Mouse (Mus musculus): ENCODE measurements at regions not wholly inside any gene's neighbourhood (a gene's known extent, or its start where the extent isn't known, plus 50 kb on each side); places are given as distances from the start of the nearest gene placed in this dataset.

GRCm38 (mm10) chr3:15118634-15119356, 213.3 kb downstream of the Gm9733 start:
- H3K27ac ChIP-seq (ENCODE audit: low read depth, low read length), result no peak overlapping the region
- H3K36me3 ChIP-seq (ENCODE audit: control insufficient read depth, insufficient read depth, low read length), result no peaks in the 10 kb centered on the region
- no peaks in the 10 kb centered on the region for H3K4me1 ChIP-seq (ENCODE audit: control insufficient read depth, insufficient read depth, low read length)
- no peak overlapping the region for H3K9ac ChIP-seq (replicated peaks; ENCODE audit: low read depth, low read length)
- no peaks in the 10 kb centered on the region for H3K9me3 ChIP-seq (ENCODE audit: control insufficient read depth, low read length)
- 33% methylated on average over 3 of the region's 3 CpGs for WGBS
- ATAC-seq (ENCODE audit: low read depth), result no peak
- no peak overlapping the region for H3K4me3 ChIP-seq (ENCODE audit: low read depth, low read length)
- H3K4me2 ChIP-seq (ENCODE audit: low read depth, low read length), result no peak overlapping the region
- no peaks in the 10 kb centered on the region for H3K27me3 ChIP-seq (ENCODE audit: control insufficient read depth, insufficient read depth, low read length)

GRCm38 (mm10) chr3:15126736-15127135, 205.4 kb downstream of the Gm9733 start:
- H3K9me3 ChIP-seq (ENCODE audit: control insufficient read depth, low read length), result no peaks in the 10 kb centered on the region
- no peak for ATAC-seq (ENCODE audit: low read depth)
- H3K4me2 ChIP-seq (ENCODE audit: low read depth, low read length), result no peak overlapping the region
- H3K27ac ChIP-seq (ENCODE audit: low read depth, low read length), result no peak overlapping the region
- no peaks in the 10 kb centered on the region for H3K4me1 ChIP-seq (ENCODE audit: control insufficient read depth, insufficient read depth, low read length)
- H3K36me3 ChIP-seq (ENCODE audit: control insufficient read depth, insufficient read depth, low read length), result no peaks in the 10 kb centered on the region
- H3K9ac ChIP-seq (replicated peaks; ENCODE audit: low read depth, low read length), result no peak overlapping the region
- H3K4me3 ChIP-seq (ENCODE audit: low read depth, low read length), result no peak overlapping the region
- H3K27me3 ChIP-seq (ENCODE audit: control insufficient read depth, insufficient read depth, low read length), result no peaks in the 10 kb centered on the region
- WGBS, result 75% methylated on average over 4 of the region's 4 CpGs

GRCm38 (mm10) chr3:15128370-15128769, 203.7 kb downstream of the Gm9733 start:
- no peaks in the 10 kb centered on the region for H3K4me1 ChIP-seq (ENCODE audit: control insufficient read depth, insufficient read depth, low read length)
- H3K4me3 ChIP-seq (ENCODE audit: low read depth, low read length), result no peak overlapping the region
- no peak for ATAC-seq (ENCODE audit: low read depth)
- H3K9ac ChIP-seq (replicated peaks; ENCODE audit: low read depth, low read length), result no peak overlapping the region
- no peaks in the 10 kb centered on the region for H3K36me3 ChIP-seq (ENCODE audit: control insufficient read depth, insufficient read depth, low read length)
- H3K27ac ChIP-seq (ENCODE audit: low read depth, low read length), result no peak overlapping the region
- H3K9me3 ChIP-seq (ENCODE audit: control insufficient read depth, low read length), result no peaks in the 10 kb centered on the region
- H3K4me2 ChIP-seq (ENCODE audit: low read depth, low read length), result no peak overlapping the region
- no peaks in the 10 kb centered on the region for H3K27me3 ChIP-seq (ENCODE audit: control insufficient read depth, insufficient read depth, low read length)

- Histone ChIP-seq H3K27me3 (ENCODE audit: control insufficient read depth, insufficient read depth, low read length) (no peaks in the 10 kb centered on the region), H3K4me2 (ENCODE audit: low read depth, low read length) (no peak overlapping the region), H3K9ac (replicated peaks; ENCODE audit: low read depth, low read length) (no peak overlapping the region), H3K9me3 (ENCODE audit: control insufficient read depth, low read length) (no peaks in the 10 kb centered on the region), H3K4me3 (ENCODE audit: low read depth, low read length) (no peak overlapping the region), H3K4me1 (ENCODE audit: control insufficient read depth, insufficient read depth, low read length) (no peaks in the 10 kb centered on the region), H3K36me3 (ENCODE audit: control insufficient read depth, insufficient read depth, low read length) (no peaks in the 10 kb centered on the region), H3K27ac (ENCODE audit: low read depth, low read length) (no peak overlapping the region)
- 87% methylated on average over 3 of the region's 3 CpGs for WGBS
- ATAC-seq (ENCODE audit: low read depth), result no peak
These were observed 203.1 kb downstream of the Gm9733 start for GRCm38 (mm10) chr3:15128960-15129359.

- Histone ChIP-seq H3K27me3 (ENCODE audit: control insufficient read depth, insufficient read depth, low read length) (no peaks in the 10 kb centered on the region), H3K4me1 (ENCODE audit: control insufficient read depth, insufficient read depth, low read length) (no peaks in the 10 kb centered on the region), H3K9me3 (ENCODE audit: control insufficient read depth, low read length) (no peaks in the 10 kb centered on the region), H3K4me2 (ENCODE audit: low read depth, low read length) (no peak overlapping the region), H3K36me3 (ENCODE audit: control insufficient read depth, insufficient read depth, low read length) (no peaks in the 10 kb centered on the region), H3K9ac (replicated peaks; ENCODE audit: low read depth, low read length) (no peak overlapping the region), H3K27ac (ENCODE audit: low read depth, low read length) (no peak overlapping the region), H3K4me3 (ENCODE audit: low read depth, low read length) (no peak overlapping the region)
- no peak for ATAC-seq (ENCODE audit: low read depth)
- 92% methylated on average over 9 of the region's 9 CpGs for WGBS
These were observed 202.3 kb downstream of the Gm9733 start for GRCm38 (mm10) chr3:15129729-15130369.

- Histone ChIP-seq H3K4me2 (ENCODE audit: low read depth, low read length) (no peak overlapping the region), H3K27ac (ENCODE audit: low read depth, low read length) (no peak overlapping the region), H3K36me3 (ENCODE audit: control insufficient read depth, insufficient read depth, low read length) (no peaks in the 10 kb centered on the region), H3K9ac (replicated peaks; ENCODE audit: low read depth, low read length) (no peak overlapping the region), H3K9me3 (ENCODE audit: control insufficient read depth, low read length) (no peaks in the 10 kb centered on the region), H3K4me3 (ENCODE audit: low read depth, low read length) (no peak overlapping the region), H3K27me3 (ENCODE audit: control insufficient read depth, insufficient read depth, low read length) (no peaks in the 10 kb centered on the region), H3K4me1 (ENCODE audit: control insufficient read depth, insufficient read depth, low read length) (no peaks in the 10 kb centered on the region)
- ATAC-seq (ENCODE audit: low read depth), result no peak
- 60% methylated on average over 5 of the region's 5 CpGs for WGBS
These were observed 200.0 kb downstream of the Gm9733 start for GRCm38 (mm10) chr3:15132136-15132535.

GRCm38 (mm10) chr3:15139550-15139949, 192.6 kb downstream of the Gm9733 start:
- Histone ChIP-seq H3K4me1 (ENCODE audit: control insufficient read depth, insufficient read depth, low read length) (no peaks in the 10 kb centered on the region), H3K27ac (ENCODE audit: low read depth, low read length) (no peak overlapping the region), H3K4me3 (ENCODE audit: low read depth, low read length) (no peak overlapping the region), H3K9me3 (ENCODE audit: control insufficient read depth, low read length) (no peaks in the 10 kb centered on the region), H3K4me2 (ENCODE audit: low read depth, low read length) (no peak overlapping the region), H3K9ac (replicated peaks; ENCODE audit: low read depth, low read length) (no peak overlapping the region), H3K27me3 (ENCODE audit: control insufficient read depth, insufficient read depth, low read length) (no peaks in the 10 kb centered on the region), H3K36me3 (ENCODE audit: control insufficient read depth, insufficient read depth, low read length) (no peaks in the 10 kb centered on the region)
- ATAC-seq (ENCODE audit: low read depth), result no peak
- 87% methylated on average over 1 of the region's 1 CpGs for WGBS

- H3K4me1 ChIP-seq (ENCODE audit: control insufficient read depth, insufficient read depth, low read length), result no peaks in the 10 kb centered on the region
- no peak overlapping the region for H3K4me2 ChIP-seq (ENCODE audit: low read depth, low read length)
- no peak for ATAC-seq (ENCODE audit: low read depth)
- no peaks in the 10 kb centered on the region for H3K9me3 ChIP-seq (ENCODE audit: control insufficient read depth, low read length)
- no peak overlapping the region for H3K9ac ChIP-seq (replicated peaks; ENCODE audit: low read depth, low read length)
- H3K27ac ChIP-seq (ENCODE audit: low read depth, low read length), result no peak overlapping the region
- WGBS, result 87% methylated on average over 1 of the region's 1 CpGs
- no peaks in the 10 kb centered on the region for H3K36me3 ChIP-seq (ENCODE audit: control insufficient read depth, insufficient read depth, low read length)
- H3K4me3 ChIP-seq (ENCODE audit: low read depth, low read length), result no peak overlapping the region
- H3K27me3 ChIP-seq (ENCODE audit: control insufficient read depth, insufficient read depth, low read length), result no peaks in the 10 kb centered on the region
These were observed 178.4 kb downstream of the Gm9733 start for GRCm38 (mm10) chr3:15153710-15154109.

GRCm38 (mm10) chr3:15154153-15154552, 177.9 kb downstream of the Gm9733 start:
- H3K9ac ChIP-seq (replicated peaks; ENCODE audit: low read depth, low read length), result no peak overlapping the region
- no peak overlapping the region for H3K4me2 ChIP-seq (ENCODE audit: low read depth, low read length)
- no peaks in the 10 kb centered on the region for H3K27me3 ChIP-seq (ENCODE audit: control insufficient read depth, insufficient read depth, low read length)
- H3K4me1 ChIP-seq (ENCODE audit: control insufficient read depth, insufficient read depth, low read length), result no peaks in the 10 kb centered on the region
- H3K4me3 ChIP-seq (ENCODE audit: low read depth, low read length), result no peak overlapping the region
- 85% methylated on average over 3 of the region's 3 CpGs for WGBS
- no peak for ATAC-seq (ENCODE audit: low read depth)
- H3K27ac ChIP-seq (ENCODE audit: low read depth, low read length), result no peak overlapping the region
- H3K9me3 ChIP-seq (ENCODE audit: control insufficient read depth, low read length), result no peaks in the 10 kb centered on the region
- no peaks in the 10 kb centered on the region for H3K36me3 ChIP-seq (ENCODE audit: control insufficient read depth, insufficient read depth, low read length)

All from neural tube, embryonic 14.5 days (tissue).